Mouse (Mus musculus): Measurements from ENCODE around the gene Gm10639.
"Not testable (repeated sequence)": the region's sequence is repeated elsewhere in the genome, so short reads cannot be mapped to it uniquely, and the experiment has no call there.

The Gm10639 gene

GRCm38 (mm10) chr9:78348206-78349004, 58.7 kb downstream of the Gm10639 start:
- not testable (repeated sequence) for DNase-seq (ENCODE audit: low spot score)

DNA sequence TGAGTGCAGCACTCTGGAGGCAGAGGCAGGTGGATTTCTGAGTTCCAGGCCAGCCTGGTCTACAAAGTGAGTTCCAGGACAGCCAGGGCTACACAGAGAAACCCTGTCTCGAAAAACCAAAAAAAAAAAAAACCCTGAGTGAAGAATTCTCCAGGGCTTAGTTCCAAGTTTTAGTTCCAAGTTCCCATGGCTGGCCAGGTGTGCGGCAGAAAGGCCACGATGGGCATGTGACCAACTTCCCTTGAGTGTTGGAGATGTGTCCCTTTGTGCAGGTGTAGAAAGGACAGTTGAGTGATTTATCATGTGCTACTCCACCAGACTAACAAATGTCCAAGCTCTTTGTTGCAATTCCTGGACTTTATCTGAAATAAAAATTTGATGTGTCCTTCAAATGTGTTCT, 59.4 kb downstream of the Gm10639 start:
- not testable (repeated sequence) for DNase-seq (ENCODE audit: low spot score)

DNA sequence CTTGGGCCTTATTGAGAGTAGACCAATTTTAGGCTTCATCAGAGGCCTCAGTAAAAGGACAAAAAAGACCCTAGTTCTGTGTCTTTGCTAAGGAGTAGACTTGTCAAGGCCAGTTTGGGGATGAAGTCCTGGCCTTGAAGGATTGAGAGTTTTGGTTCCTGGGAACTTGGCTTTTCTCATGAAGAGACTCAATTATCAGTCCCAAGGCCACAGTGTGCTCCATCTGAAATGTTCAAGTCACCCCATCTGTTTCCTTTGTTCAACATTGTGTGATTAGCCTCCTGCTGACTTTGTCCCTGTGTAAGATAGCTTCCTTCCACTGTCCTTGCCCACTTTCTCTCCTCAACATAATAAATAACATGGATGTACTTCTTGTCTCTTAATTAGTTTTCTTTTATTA, 60.3 kb downstream of the Gm10639 start:
- DNase-seq (ENCODE audit: low spot score), result not testable (repeated sequence)

- DNase-seq (ENCODE audit: low spot score), result no peak
Measured at GRCm38 (mm10) chr9:78351504-78352220, 61.9 kb downstream of the Gm10639 start.

Measured in layer of hippocampus, adult 9-10 months (tissue).